Mouse (Mus musculus): ENCODE results near the gene Tgm7. TPM values are rescaled to one million over a fixed set of nuclear protein-coding genes. Genes with fewer than 3 reads are reported as not detected.

The Tgm7 gene
- 0.05 TPM in 1 of 2 replicates, not detected in the other for polyA plus RNA-seq (2012; ENCODE audit: low replicate concordance)

GRCm38 (mm10) chr2:121109695-121110094 is at the start of gene Tgm7:
TSS of gene Tgm7 (minus strand) at chr2:121109795.

GRCm38 (mm10) chr2:121140018-121140882 is 30.7 kb upstream of the Tgm7 start, which contains the start of the genes Adal and Lcmt2:
TSS of gene Adal (plus strand) at chr2:121140428.
TSS of gene Lcmt2 (minus strand) at chr2:121140653.

GRCm38 (mm10) chr2:121085480-121086185 is 24.0 kb downstream of the Tgm7 start, which contains the start of gene Tgm5:
TSS of gene Tgm5 (minus strand) at chr2:121085841.

Other genes with a start within 250 kb of the Tgm7 start
- gene Ubr1, start 139.1 kb downstream of the Tgm7 start, polyA plus RNA-seq (2012; ENCODE audit: low replicate concordance): 7.9 and 34.4 TPM in 2 replicates
- 3.5 and 10.4 TPM in 2 replicates for gene Tmem62, start 132.8 kb downstream of the Tgm7 start, polyA plus RNA-seq (2012; ENCODE audit: low replicate concordance)
- gene Ccndbp1, start 101.4 kb downstream of the Tgm7 start, polyA plus RNA-seq (2012; ENCODE audit: low replicate concordance): 7.0 and 34.1 TPM in 2 replicates
- 0.72 and 6.7 TPM in 2 replicates for gene Epb42, start 72.7 kb downstream of the Tgm7 start, polyA plus RNA-seq (2012; ENCODE audit: low replicate concordance)
- gene Tgm5, start 24.0 kb downstream of the Tgm7 start, polyA plus RNA-seq (2012; ENCODE audit: low replicate concordance): not detected in 2 replicates
- 5.4 and 5.9 TPM in 2 replicates for gene Adal, start 30.6 kb upstream of the Tgm7 start, polyA plus RNA-seq (2012; ENCODE audit: low replicate concordance)
- 5.9 and 10.2 TPM in 2 replicates for gene Lcmt2, start 30.9 kb upstream of the Tgm7 start, polyA plus RNA-seq (2012; ENCODE audit: low replicate concordance)
- gene Tubgcp4, start 60.9 kb upstream of the Tgm7 start, polyA plus RNA-seq (2012; ENCODE audit: low replicate concordance): 6.4 and 20.8 TPM in 2 replicates
- 18.7 and 32.2 TPM in 2 replicates for gene Zscan29, start 61.3 kb upstream of the Tgm7 start, polyA plus RNA-seq (2012; ENCODE audit: low replicate concordance)
- gene Trp53bp1, start 161.6 kb upstream of the Tgm7 start, polyA plus RNA-seq (2012; ENCODE audit: low replicate concordance): 15.1 and 22.2 TPM in 2 replicates
- gene Map1a, start 179.8 kb upstream of the Tgm7 start, polyA plus RNA-seq (2012; ENCODE audit: low replicate concordance): 1.4 and 1.8 TPM in 2 replicates
- 7.0 and 8.7 TPM in 2 replicates for gene Ppip5k1, start 245.6 kb upstream of the Tgm7 start, polyA plus RNA-seq (2012; ENCODE audit: low replicate concordance)
- not detected in 2 replicates for gene Ckmt1, start 247.9 kb upstream of the Tgm7 start, polyA plus RNA-seq (2012; ENCODE audit: low replicate concordance)